Comparison of ENCODE assay signal across 9 mouse cellular contexts in the genomic region with DNA sequence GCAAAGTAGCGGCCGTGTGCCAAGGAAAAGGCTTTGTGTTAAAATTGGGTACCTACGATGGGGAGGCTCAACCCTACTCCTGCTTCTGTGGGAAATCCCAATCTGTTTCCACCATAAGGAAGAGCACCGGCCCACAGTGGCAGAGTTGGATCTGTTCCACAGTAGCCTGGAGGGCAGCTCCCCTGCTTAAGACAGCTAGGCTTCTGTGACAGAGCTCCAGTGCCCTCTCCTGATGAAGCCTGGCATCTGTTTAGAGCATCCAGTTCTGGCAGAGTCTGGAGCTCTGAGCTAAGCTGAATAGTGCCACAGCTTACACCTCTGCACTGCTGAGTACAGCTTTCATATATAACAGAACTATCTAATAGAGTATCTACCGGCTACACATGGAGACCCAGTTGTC. TPM values are rescaled to one million over a fixed set of nuclear protein-coding genes. Genes with fewer than 3 reads are reported as not detected.
DNase-seq lines count a peak whose midpoint lies in the region; TF ChIP-seq lines count a peak whose summit lies in the region.
"Had no signal": no experiment of that assay in that cellular context is flagged by ENCODE, and none has a peak within 500 bp of the region (broad histone marks: within the 10 kb centered on the region; RNA-seq: fewer than 3 reads in every experiment).

No protein-coding gene starts in this region.

- H3K27me3 ChIP-seq in cerebellum, adult 2 months (ENCODE audit: control insufficient read depth, insufficient read depth, low read length), result no peaks in the 10 kb centered on the region
- H3K27me3 ChIP-seq: embryonic facial prominence, embryonic 12.5 days had no signal

- no peak overlapping the region for H3K4me3 ChIP-seq in cerebellum, adult 2 months (replicated peaks; ENCODE audit: insufficient read depth, low read depth, low read length)
- H3K4me3 ChIP-seq: embryonic facial prominence, embryonic 12.5 days had no signal

- TF ChIP-seq POLR2A in cerebellum, adult 2 months (IDR thresholded peaks at IDR 0.05; ENCODE audit: borderline replicate concordance, insufficient read depth, low read length), result no peak

- intact Hi-C loops in left cerebral cortex, postnatal 10 days (cut with DNase I), result loop anchor here (10.0 kb wide), 1 partner anchor 810 kb away; a partner anchor contains a TSS
- intact Hi-C loops in left cerebral cortex, postnatal 36 days (cut with DNase I), result no loop called here

- TF ChIP-seq CTCF in cerebellum, adult 2 months (IDR thresholded peaks at IDR 0.05; ENCODE audit: borderline replicate concordance, insufficient read depth, low read depth, low read length), result peak; percentile 47

- WGBS in cerebellum, adult 2 months, result 30% methylated on average over 5 of the region's 5 CpGs

- no peak overlapping the region for H3K27ac ChIP-seq in cerebellum, adult 2 months (ENCODE audit: insufficient read depth, low read length)
- H3K27ac ChIP-seq: embryonic facial prominence, embryonic 12.5 days had no signal

- peaks cover 4% of the 10 kb centered on the region; the same call in 1 of the 2 replicates for H3K4me1 ChIP-seq in cerebellum, adult 2 months (ENCODE audit: control insufficient read depth, insufficient read depth, low read length)
- H3K4me1 ChIP-seq: embryonic facial prominence, embryonic 12.5 days had no signal

- DNase-seq in embryo, embryonic 10 days (ENCODE audit: low spot score), result peak; percentile 12
- DNase-seq in embryo, embryonic 9.5 days (ENCODE audit: extremely low spot score), result no peak
- DNase-seq in left cerebral cortex, postnatal 10 days (ENCODE audit: extremely low spot score in 1 of 2, low spot score in 2 of 2), result peak; percentile 37 to 49
- DNase-seq in left cerebral cortex, postnatal 36 days (ENCODE audit: low spot score in 2 of 2), result no peak
- DNase-seq in cerebellum, adult 2 months, result peak; percentile 54 to 73
- DNase-seq in kidney, postnatal 36 days, result peak; percentile 76 to 79
- no peak for DNase-seq in urinary bladder, adult 18-20 months (ENCODE audit: low spot score in 2 of 2)
- DNase-seq in ovary, adult 18-20 months (ENCODE audit: low spot score), result no peak

RNA-seq across cellular contexts. Expression of a gene that starts 14.0 kb away (rescaled TPM):
- 1 to 10 TPM; 5.8 to 8.9 TPM for total RNA-seq in left cerebral cortex, postnatal 10 days (2021)
- 1 to 10 TPM; 2.6 to 2.7 TPM for total RNA-seq in left cerebral cortex, postnatal 36 days (2021)
- polyA plus RNA-seq in cerebellum, adult 2 months (2012; rRNA removed), result 0.27 and 0.36 TPM in 2 replicates

RNA-seq across cellular contexts. Expression of a gene that starts 51.1 kb away (rescaled TPM):
- total RNA-seq in left cerebral cortex, postnatal 10 days (2021), result 10 to 100 TPM; 30.2 to 32.5 TPM
- total RNA-seq in left cerebral cortex, postnatal 36 days (2021), result 10 to 100 TPM; 34.3 to 34.7 TPM
- 29.7 and 31.5 TPM in 2 replicates for polyA plus RNA-seq in cerebellum, adult 2 months (2012; rRNA removed)

Comparison
In these comparisons a context has a peak if more than half of its experiments do, and no peak if none do; other contexts are left out.
1. DNase-seq: peak in embryo, embryonic 10 days (single experiment), left cerebral cortex, postnatal 10 days (2 of 2), cerebellum, adult 2 months (2 of 2) and kidney, postnatal 36 days (2 of 2); none in embryo, embryonic 9.5 days (single experiment), left cerebral cortex, postnatal 36 days (0 of 2), urinary bladder, adult 18-20 months (0 of 2) and ovary, adult 18-20 months (single experiment).